Mouse (Mus musculus) limb, embryonic 10.5 days (tissue): Measurements from ENCODE around the gene Mmp2. TPM values are rescaled to one million over a fixed set of nuclear protein-coding genes. Genes with fewer than 3 reads are reported as not detected.

Experiments
- DNase-seq: peaks from one replicate; pipeline ENCODE4 v3.0.0-alpha.2; 2017; ENCODE audit warnings: low spot score
- H3K27ac ChIP-seq: fragments of 300-500 bp; sonication (generic); 2 replicates; pipeline ENCODE4 v1.5.1; 2016; ENCODE audit warnings: mild to moderate bottlenecking
- H3K27me3 ChIP-seq: fragments of 300-500 bp; sonication (generic); 2 replicates; pipeline ENCODE4 v1.6.1; 2016; ENCODE audit warnings: low read depth, mild to moderate bottlenecking; ENCODE audit not compliant: poor library complexity, severe bottlenecking
- H3K36me3 ChIP-seq: fragments of 300-500 bp; sonication (generic); 2 replicates; pipeline ENCODE4 v1.6.1; 2016; ENCODE audit warnings: mild to moderate bottlenecking, moderate library complexity
- H3K4me1 ChIP-seq: fragments of 300-500 bp; sonication (generic); 2 replicates; pipeline ENCODE4 v1.6.1; 2016
- H3K4me3 ChIP-seq: fragments of 300-500 bp; sonication (generic); 2 replicates; pipeline ENCODE4 v1.5.1; 2016; ENCODE audit warnings: mild to moderate bottlenecking, moderate library complexity
- H3K9me3 ChIP-seq: fragments of 300-500 bp; sonication (generic); replicated peaks from 2 replicates; pipeline ENCODE4 v1.6.1; 2016; ENCODE audit warnings: mild to moderate bottlenecking
- WGBS: fragments of 180-500 bp; shearing (Covaris S2); methylation state at CpG from one replicate; pipeline ENCODE4 v1.1.7; 2016; 5-methylcytosine and 5-hydroxymethylcytosine counted together
- polyA plus RNA-seq: library from polyadenylated mRNA; unstranded; fragments of >200 nt; fragmentation: Nextera tagmentation; extraction: Ambion mirVana; gene quantifications from 2 replicates; pipeline ENCODE4 v1.2.1, GENCODE M21; 2016

Mmp2 gene
- polyA plus RNA-seq, 1 experiment from 2014 or later = 220 TPM

- H3K9me3 ChIP-seq = no peaks in the 10 kb centered on the region
- peaks cover 100% of the 10 kb centered on the region for H3K36me3 ChIP-seq
- no peak for DNase-seq
- 0 out of 2 replicates have a peak, but pooled peaks cover 4% of the 10 kb centered on the region for H3K4me1 ChIP-seq
- H3K27me3 ChIP-seq = no peaks in the 10 kb centered on the region
- no peak overlapping the region for H3K27ac ChIP-seq
- 71% methylated on average over 9 of the region's 9 CpGs for WGBS
- H3K4me3 ChIP-seq = no peak overlapping the region
Observed at GRCm38 (mm10) chr8:92847299-92847698, 20.2 kb downstream of the Mmp2 start.

DNA sequence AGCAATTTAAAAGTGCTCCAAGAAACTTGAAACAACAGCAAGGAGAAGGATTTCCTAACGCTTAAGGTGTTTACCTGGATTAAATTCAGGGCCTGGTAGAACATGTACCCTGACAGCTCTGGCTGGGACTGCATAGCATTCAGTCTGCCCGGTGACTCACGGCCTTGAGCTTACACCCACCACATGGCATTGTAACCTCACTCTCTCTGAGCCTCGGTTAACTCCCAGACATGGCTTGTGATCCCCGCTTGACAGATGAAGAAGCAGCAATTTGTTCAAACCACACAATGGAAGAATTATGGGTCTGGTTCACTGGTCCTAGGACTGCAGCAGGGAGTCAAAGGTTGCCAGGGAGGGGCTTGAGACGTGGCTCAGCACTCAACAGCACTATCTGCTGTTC, 22.2 kb downstream of the Mmp2 start:
- WGBS = 75% methylated on average over 6 of the region's 6 CpGs
- Histone ChIP-seq H3K4me1 (0 out of 2 replicates have a peak, but pooled peaks cover 4% of the 10 kb centered on the region), H3K36me3 (peaks cover 100% of the 10 kb centered on the region), H3K4me3 (no peak overlapping the region), H3K27ac (no peak overlapping the region), H3K9me3 (no peaks in the 10 kb centered on the region), H3K27me3 (no peaks in the 10 kb centered on the region)
- no peak for DNase-seq

- Histone ChIP-seq H3K9me3 (no peaks in the 10 kb centered on the region), H3K27ac (no peak overlapping the region), H3K27me3 (no peaks in the 10 kb centered on the region), H3K36me3 (peaks cover 94% of the 10 kb centered on the region), H3K4me1 (peaks cover 11% of the 10 kb centered on the region), H3K4me3 (no peak overlapping the region)
- peak; percentile 26 for DNase-seq
- WGBS = 85% methylated on average over 4 of the region's 4 CpGs
Observed at GRCm38 (mm10) chr8:92850239-92850638, 23.1 kb downstream of the Mmp2 start.

GRCm38 (mm10) chr8:92851381-92851780, 24.3 kb downstream of the Mmp2 start:
- H3K9me3 ChIP-seq = no peaks in the 10 kb centered on the region
- peaks cover 22% of the 10 kb centered on the region for H3K4me1 ChIP-seq
- H3K4me3 ChIP-seq = no peak overlapping the region
- peaks cover 83% of the 10 kb centered on the region for H3K36me3 ChIP-seq
- WGBS = 95% methylated on average over 3 of the region's 3 CpGs
- DNase-seq = peak; percentile 15
- no peak overlapping the region for H3K27ac ChIP-seq
- H3K27me3 ChIP-seq = peaks cover 6% of the 10 kb centered on the region; the same call in 1 of the 2 replicates

- H3K36me3 ChIP-seq = peaks cover 63% of the 10 kb centered on the region
- H3K27ac ChIP-seq = no peak overlapping the region
- WGBS = 69% methylated on average over 18 of the region's 18 CpGs
- peaks cover 18% of the 10 kb centered on the region for H3K4me1 ChIP-seq
- DNase-seq = no peak
- H3K27me3 ChIP-seq = peaks cover 6% of the 10 kb centered on the region; the same call in 1 of the 2 replicates
- H3K9me3 ChIP-seq = no peaks in the 10 kb centered on the region
- H3K4me3 ChIP-seq = no peak overlapping the region
Observed at GRCm38 (mm10) chr8:92853188-92853983, 26.3 kb downstream of the Mmp2 start.

GRCm38 (mm10) chr8:92854673-92855072, 27.6 kb downstream of the Mmp2 start:
- no peak overlapping the region for H3K27ac ChIP-seq
- H3K4me3 ChIP-seq = no peak overlapping the region
- 94% methylated on average over 3 of the region's 3 CpGs for WGBS
- no peaks in the 10 kb centered on the region for H3K9me3 ChIP-seq
- peaks cover 27% of the 10 kb centered on the region for H3K4me1 ChIP-seq
- peaks cover 6% of the 10 kb centered on the region; the same call in 1 of the 2 replicates for H3K27me3 ChIP-seq
- no peak for DNase-seq
- peaks cover 50% of the 10 kb centered on the region for H3K36me3 ChIP-seq

GRCm38 (mm10) chr8:92855171-92855894, 28.2 kb downstream of the Mmp2 start, which contains the start of gene Lpcat2:
Lpcat2 (plus strand) TSS chr8:92855339.
- WGBS = 2% methylated on average over 50 of the region's 50 CpGs
- peak; percentile 90 for DNase-seq
- peak within 1 kb of the TSS; percentile 86 for H3K4me3 ChIP-seq
- peak within 1 kb of the TSS; percentile 88 for H3K27ac ChIP-seq
- peaks cover 6% of the 10 kb centered on the region; the same call in 1 of the 2 replicates for H3K27me3 ChIP-seq
- H3K9me3 ChIP-seq = no peaks in the 10 kb centered on the region
- peaks cover 43% of the 10 kb centered on the region for H3K36me3 ChIP-seq
- H3K4me1 ChIP-seq = peaks cover 27% of the 10 kb centered on the region

GRCm38 (mm10) chr8:92856273-92856986, 29.3 kb downstream of the Mmp2 start:
- WGBS = 92% methylated on average over 7 of the region's 7 CpGs

DNA sequence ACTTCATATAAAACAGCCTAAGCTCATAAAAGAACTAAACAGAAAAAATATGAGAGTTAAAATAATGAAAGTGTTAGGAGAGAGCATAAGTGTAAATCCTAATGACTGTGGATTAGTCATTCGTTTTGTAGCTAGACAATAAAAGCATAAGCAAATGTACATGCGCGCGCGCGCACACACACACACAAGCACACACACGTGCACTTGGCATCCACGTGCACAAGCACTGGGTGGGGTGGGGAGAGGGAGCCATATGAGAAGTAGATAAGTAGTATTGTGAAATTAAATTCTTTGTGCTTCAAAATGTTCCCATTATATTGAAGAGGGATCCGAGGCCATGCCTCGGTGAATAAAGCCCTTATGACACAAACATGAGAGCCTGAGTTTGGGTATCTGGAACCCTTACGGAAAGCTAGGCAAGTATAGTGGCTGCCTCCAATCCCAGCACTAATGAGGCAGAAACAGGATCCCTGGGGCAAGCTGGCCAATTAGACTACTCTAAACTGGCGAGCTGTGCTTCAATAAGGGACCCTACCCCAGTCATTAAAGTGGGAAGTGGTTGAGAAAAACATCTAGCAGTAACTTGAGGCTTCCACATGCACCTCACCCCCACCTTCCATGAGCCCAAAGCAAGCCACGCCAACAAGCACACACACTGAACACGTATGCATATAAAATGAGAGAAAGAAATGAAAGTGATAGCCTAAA, 31.5 kb downstream of the Mmp2 start:
- Histone ChIP-seq H3K27me3 (peaks cover 6% of the 10 kb centered on the region; the same call in 1 of the 2 replicates), H3K27ac (peak overlapping the region; percentile 30; the same call in 1 of the 2 replicates), H3K4me1 (peaks cover 27% of the 10 kb centered on the region), H3K36me3 (peaks cover 24% of the 10 kb centered on the region), H3K4me3 (no peak overlapping the region), H3K9me3 (no peaks in the 10 kb centered on the region)
- peak; percentile 43 for DNase-seq
- 82% methylated on average over 14 of the region's 14 CpGs for WGBS

More at GRCm38 (mm10) chr8:92856273-92856986, 29.3 kb downstream of the Mmp2 start:
- peak overlapping the region; percentile 88 for H3K27ac ChIP-seq
- no peaks in the 10 kb centered on the region for H3K9me3 ChIP-seq
- peak overlapping the region; percentile 86 for H3K4me3 ChIP-seq
- H3K4me1 ChIP-seq = peaks cover 27% of the 10 kb centered on the region
- H3K27me3 ChIP-seq = peaks cover 6% of the 10 kb centered on the region; the same call in 1 of the 2 replicates
- peaks cover 32% of the 10 kb centered on the region for H3K36me3 ChIP-seq
- DNase-seq = no peak

DNA sequence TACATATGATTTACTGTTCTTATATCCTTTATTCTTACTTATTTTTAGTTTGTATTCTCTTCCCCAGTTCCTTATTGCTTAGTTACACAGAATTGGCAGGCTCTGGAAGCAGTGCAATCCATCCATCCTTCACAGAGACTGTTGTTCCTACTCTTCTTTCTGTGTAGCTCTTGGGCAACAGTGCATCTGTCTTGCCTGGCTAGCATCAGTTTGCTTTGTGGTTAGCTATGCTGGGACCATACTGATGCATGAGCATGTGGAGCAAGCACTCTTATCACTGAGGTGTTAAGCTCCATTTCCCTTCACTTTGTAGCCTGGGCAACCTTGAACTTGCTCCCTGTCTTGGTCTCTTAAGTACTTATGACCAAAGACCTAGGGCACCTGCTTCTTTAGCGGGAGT, 34.9 kb downstream of the Mmp2 start:
- Histone ChIP-seq H3K4me3 (no peak overlapping the region), H3K27ac (no peak overlapping the region), H3K9me3 (no peaks in the 10 kb centered on the region), H3K4me1 (peaks cover 18% of the 10 kb centered on the region), H3K27me3 (no peaks in the 10 kb centered on the region), H3K36me3 (peaks cover 19% of the 10 kb centered on the region)
- WGBS = 89% methylated on average over 1 of the region's 1 CpGs
- peak; percentile 20 for DNase-seq

- DNase-seq = peak; percentile 63
- peak overlapping the region; percentile 75 for H3K27ac ChIP-seq
- H3K9me3 ChIP-seq = no peaks in the 10 kb centered on the region
- H3K27me3 ChIP-seq = no peaks in the 10 kb centered on the region
- peaks cover 42% of the 10 kb centered on the region for H3K4me1 ChIP-seq
- H3K4me3 ChIP-seq = no peak overlapping the region
- H3K36me3 ChIP-seq = no peaks in the 10 kb centered on the region
- 18% methylated on average over 7 of the region's 7 CpGs for WGBS
Observed at GRCm38 (mm10) chr8:92870281-92870680, 43.2 kb downstream of the Mmp2 start.
